In the genomic region with DNA sequence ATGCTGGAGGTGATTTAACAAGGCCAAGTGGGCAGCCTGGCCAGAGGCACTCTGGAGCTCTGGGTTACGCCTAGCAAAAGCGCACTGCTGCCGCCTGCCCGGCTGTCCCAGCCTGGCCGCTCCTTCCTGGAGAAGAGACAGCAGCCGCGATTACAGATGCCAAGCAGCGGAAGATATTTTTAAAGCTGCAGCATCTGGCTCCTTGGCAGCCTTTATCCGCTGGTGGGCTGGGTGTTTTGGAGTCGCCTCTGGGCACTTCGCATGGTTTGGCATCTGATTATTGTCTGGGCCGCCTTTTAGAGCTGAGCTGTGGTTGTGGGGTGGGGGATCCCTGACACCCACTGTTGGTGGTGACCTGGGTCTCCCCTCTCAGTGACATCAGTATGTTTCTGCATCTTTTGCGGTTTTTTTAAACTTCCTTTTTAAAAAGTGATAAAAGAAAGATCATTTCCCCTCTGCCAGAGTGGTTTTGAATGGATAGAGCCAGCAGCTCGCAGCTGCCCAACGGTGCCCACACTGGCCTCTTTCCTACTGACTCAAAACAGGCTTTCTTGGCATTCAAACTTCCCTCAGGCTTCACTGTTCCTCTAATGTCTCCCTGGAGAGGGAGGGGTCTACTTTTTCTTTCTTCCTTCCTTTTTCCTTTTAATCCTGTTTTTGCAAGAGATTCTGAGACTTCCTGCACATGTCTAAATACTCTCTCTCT, we compare ENCODE assay signal across 7 mouse cellular contexts.
A peak's percentile ranks its signal among the peaks of the same experiment; 100 is the strongest.
DNase-seq lines count a peak whose midpoint lies in the region; ATAC-seq and TF ChIP-seq lines count a peak whose summit lies in the region.

No protein-coding gene starts in this region.

- H3K4me3 ChIP-seq in thymus, adult 2 months (ENCODE audit: control insufficient read depth, insufficient read depth, low read length) = no peak overlapping the region
- no peak overlapping the region for H3K4me3 ChIP-seq in forebrain, embryonic 14.5 days (ENCODE audit: low read depth, low read length)
- H3K4me3 ChIP-seq in heart, embryonic 16.5 days (ENCODE audit: low read length) = no peak overlapping the region
- H3K4me3 ChIP-seq in left cerebral cortex, adult 2 months = peak overlapping the region; percentile 5
- H3K4me3 ChIP-seq in neural tube, embryonic 15.5 days (replicated peaks) = no peak overlapping the region; the same call in 1 of the 2 replicates

- TF ChIP-seq CTCF in thymus, adult 2 months (IDR thresholded peaks at IDR 0.05; ENCODE audit: borderline replicate concordance, control insufficient read depth, extremely low read depth, insufficient read depth, low read length, poor library complexity) = no peak
- no peak for TF ChIP-seq CTCF in left cerebral cortex, adult 2 months (IDR thresholded peaks at IDR 0.05)

- H3K27me3 ChIP-seq in thymus, adult 2 months (ENCODE audit: control insufficient read depth, insufficient read depth, low read length) = no peaks in the 10 kb centered on the region
- no peaks in the 10 kb centered on the region for H3K27me3 ChIP-seq in forebrain, embryonic 14.5 days (replicated peaks; ENCODE audit: control insufficient read depth, insufficient read depth, low read length)
- H3K27me3 ChIP-seq in heart, embryonic 16.5 days (ENCODE audit: control insufficient read depth, insufficient read depth, low read length) = no peaks in the 10 kb centered on the region; the same call in 1 of the 2 replicates
- no peaks in the 10 kb centered on the region for H3K27me3 ChIP-seq in neural tube, embryonic 15.5 days (replicated peaks)

- H3K36me3 ChIP-seq in thymus, adult 2 months (ENCODE audit: control insufficient read depth, insufficient read depth, low read length) = no peaks in the 10 kb centered on the region
- no peaks in the 10 kb centered on the region for H3K36me3 ChIP-seq in forebrain, embryonic 14.5 days (ENCODE audit: control insufficient read depth, insufficient read depth, low read length)
- no peaks in the 10 kb centered on the region for H3K36me3 ChIP-seq in heart, embryonic 16.5 days (ENCODE audit: control insufficient read depth, insufficient read depth)
- H3K36me3 ChIP-seq in neural tube, embryonic 15.5 days = no peaks in the 10 kb centered on the region

- H3K4me2 ChIP-seq in forebrain, embryonic 14.5 days (ENCODE audit: low read length) = peak overlapping the region; percentile 35
- H3K4me2 ChIP-seq in heart, embryonic 16.5 days (ENCODE audit: low read depth, low read length) = peak overlapping the region; percentile 46
- H3K4me2 ChIP-seq in neural tube, embryonic 15.5 days = peak overlapping the region; percentile 42

- peaks cover 11% of the 10 kb centered on the region for H3K4me1 ChIP-seq in thymus, adult 2 months (replicated peaks; ENCODE audit: control insufficient read depth, insufficient read depth, low read length)
- H3K4me1 ChIP-seq in forebrain, embryonic 14.5 days (ENCODE audit: control insufficient read depth, insufficient read depth, low read length) = peaks cover 10% of the 10 kb centered on the region
- H3K4me1 ChIP-seq in heart, embryonic 16.5 days (ENCODE audit: control insufficient read depth, insufficient read depth, low read length) = peaks cover 9% of the 10 kb centered on the region
- H3K4me1 ChIP-seq in neural tube, embryonic 15.5 days = peaks cover 10% of the 10 kb centered on the region

- TF ChIP-seq POLR2A in thymus, adult 2 months (IDR thresholded peaks at IDR 0.05; ENCODE audit: control insufficient read depth, extremely low read depth, insufficient read depth, low read length, poor library complexity) = no peak

- peak; percentile 3 for DNase-seq in thymus, adult 2 months
- DNase-seq in thymus, postnatal 10 days (ENCODE audit: low spot score in 2 of 2) = no peak
- peak; percentile 76 for DNase-seq in forebrain, embryonic 14.5 days (ENCODE audit: low spot score)
- peak; percentile 59 to 63 for DNase-seq in left cerebral cortex, adult 2 months (ENCODE audit: extremely low spot score in 1 of 2, low spot score in 2 of 2)
- no peak for DNase-seq in spleen, postnatal 4 days (ENCODE audit: low spot score in 2 of 2)

- 2% methylated on average over 15 of the region's 15 CpGs for WGBS in thymus, adult 2 months
- WGBS in forebrain, embryonic 14.5 days = 21% methylated on average over 15 of the region's 15 CpGs
- 34% methylated on average over 15 of the region's 15 CpGs for WGBS in heart, embryonic 16.5 days
- WGBS in neural tube, embryonic 15.5 days = 43% methylated on average over 15 of the region's 15 CpGs

- intact Hi-C loops in left cerebral cortex, adult 2 months (cut with DNase I) = loop anchor here (2.0 to 5.0 kb wide), 2 partner anchors 30 to 37 kb away; no protein-coding TSS in a partner anchor

- peak; percentile 86 for ATAC-seq in forebrain, embryonic 14.5 days
- peak; percentile 52; the same call in 1 of the 2 replicates for ATAC-seq in heart, embryonic 16.5 days (replicated peaks; ENCODE audit: extremely low read depth, insufficient read depth, low FRiP score)
- ATAC-seq in neural tube, embryonic 15.5 days (ENCODE audit: low FRiP score) = peak; percentile 85

- H3K9ac ChIP-seq in forebrain, embryonic 14.5 days (ENCODE audit: low read length) = peak overlapping the region; percentile 40; the same call in 1 of the 2 replicates
- 0 out of 2 replicates have a peak overlapping the region, but pooled peaks have one; percentile 24 for H3K9ac ChIP-seq in heart, embryonic 16.5 days (ENCODE audit: low read length)
- peak overlapping the region; percentile 38; the same call in 1 of the 2 replicates for H3K9ac ChIP-seq in neural tube, embryonic 15.5 days (replicated peaks)

- no peaks in the 10 kb centered on the region for H3K9me3 ChIP-seq in forebrain, embryonic 14.5 days (replicated peaks; ENCODE audit: control insufficient read depth, low read length)
- no peaks in the 10 kb centered on the region for H3K9me3 ChIP-seq in heart, embryonic 16.5 days (replicated peaks; ENCODE audit: control insufficient read depth, low read length)
- no peaks in the 10 kb centered on the region for H3K9me3 ChIP-seq in neural tube, embryonic 15.5 days (replicated peaks)

- H3K27ac ChIP-seq in thymus, adult 2 months (ENCODE audit: control insufficient read depth, insufficient read depth, low read length) = no peak overlapping the region
- H3K27ac ChIP-seq in forebrain, embryonic 14.5 days (ENCODE audit: low read depth, low read length) = peak overlapping the region; percentile 70
- H3K27ac ChIP-seq in heart, embryonic 16.5 days (ENCODE audit: low read length) = no peak overlapping the region
- H3K27ac ChIP-seq in left cerebral cortex, adult 2 months = peak overlapping the region; percentile 37
- H3K27ac ChIP-seq in neural tube, embryonic 15.5 days (replicated peaks) = peak overlapping the region; percentile 80

Comparison
In these comparisons a context has a peak if more than half of its experiments do, and no peak if none do; other contexts are left out.
1. DNase-seq: peak in thymus, adult 2 months (single experiment), forebrain, embryonic 14.5 days (single experiment) and left cerebral cortex, adult 2 months (2 of 2); none in thymus, postnatal 10 days (0 of 2) and spleen, postnatal 4 days (0 of 2).
2. H3K27ac ChIP-seq: peak in forebrain, embryonic 14.5 days (single experiment), left cerebral cortex, adult 2 months (single experiment) and neural tube, embryonic 15.5 days (single experiment); none in thymus, adult 2 months (single experiment) and heart, embryonic 16.5 days (single experiment).
3. Peak in every context shown above with its lines, with median percentiles within 50 percentile points of each other: ATAC-seq, H3K4me2 ChIP-seq and H3K9ac ChIP-seq.